Mouse (Mus musculus): ENCODE data around the gene Usp7. TPM values are rescaled to one million over a fixed set of nuclear protein-coding genes. Genes with fewer than 3 reads are reported as not detected.
"Not testable (repeated sequence)": the region's sequence is repeated elsewhere in the genome, so short reads cannot be mapped to it uniquely, and the experiment has no call there.

Usp7 gene
- polyA plus RNA-seq, 2 experiments, result 35.5 to 57.5 TPM

DNA sequence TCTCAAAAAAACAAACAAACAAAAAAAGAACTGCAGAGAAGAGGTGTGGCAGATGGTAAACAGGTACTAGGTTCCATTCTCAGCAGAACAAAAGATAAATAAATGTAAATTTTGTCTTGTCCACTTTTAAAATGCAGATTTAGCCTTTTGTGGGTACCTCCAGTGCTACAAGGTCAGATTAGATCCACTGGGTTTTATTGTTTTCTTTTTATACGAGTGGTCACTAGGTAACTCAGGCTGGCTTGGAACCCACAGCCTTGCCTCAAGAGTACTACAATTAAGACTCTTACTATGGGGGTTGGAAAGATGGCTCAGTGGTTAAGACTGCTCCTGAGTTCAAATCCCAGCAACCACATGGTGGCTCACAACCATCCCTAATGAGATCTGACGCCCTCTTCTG, 33.9 kb downstream of the Usp7 start:
- Histone ChIP-seq H3K9ac (replicated peaks) (no peak overlapping the region), H3K4me2 (ENCODE audit: low read depth) (no peak overlapping the region), H3K4me3 (ENCODE audit: insufficient read depth in 1 of 2, low read depth in 2 of 2, low read length in 2 of 2) (no peak overlapping the region), H3K27me3 (ENCODE audit: control insufficient read depth, insufficient read depth, low read length) (no peaks in the 10 kb centered on the region), H3K27ac (no peak overlapping the region; the same call in 1 of the 2 replicates), H3K36me3 (replicated peaks; ENCODE audit: control insufficient read depth, insufficient read depth, low read depth) (no peaks in the 10 kb centered on the region), H3K4me1 (replicated peaks; ENCODE audit: control insufficient read depth in 2 of 2, insufficient read depth in 2 of 2, low read length in 1 of 2) (peaks cover 31 to 46% of the 10 kb centered on the region in 2 experiments), H3K9me3 (ENCODE audit: control insufficient read depth, low read length) (no peaks in the 10 kb centered on the region)
- 79% methylated on average over 2 of the region's 2 CpGs for WGBS (ENCODE audit: insufficient replicate concordance)
- DNase-seq (ENCODE audit: low read depth in 3 of 3, low spot score in 3 of 3), result no peak
- no peak for ATAC-seq (ENCODE audit: insufficient read depth)
- TF ChIP-seq EP300 (IDR thresholded peaks at IDR 0.05; ENCODE audit: low read depth), result no peak
- peak; percentile 27; the same call in 1 of the 2 replicates for TF ChIP-seq CTCF (IDR thresholded peaks at IDR 0.05; ENCODE audit: low read depth)

DNA sequence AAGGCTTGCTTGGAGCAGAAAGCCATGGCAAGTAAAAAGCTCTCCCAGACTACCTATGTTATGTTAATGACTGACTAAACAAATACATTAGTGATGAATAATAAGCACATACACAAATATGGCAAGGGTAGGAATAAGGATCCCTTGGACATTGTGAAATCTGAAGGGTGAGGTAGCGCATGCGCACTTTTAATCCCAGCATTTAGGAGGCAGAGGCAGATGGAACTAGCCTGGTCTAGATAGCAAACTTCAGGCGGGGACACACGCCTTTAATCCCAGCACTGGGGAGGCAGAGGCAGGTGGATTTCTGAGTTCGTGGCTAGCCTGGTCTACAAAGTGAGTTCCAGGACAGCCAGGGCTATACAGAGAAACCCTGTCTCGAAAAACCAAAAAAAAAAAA, 34.5 kb downstream of the Usp7 start:
- not testable (repeated sequence) for DNase-seq (ENCODE audit: low read depth in 3 of 3, low spot score in 3 of 3); H3K36me3 ChIP-seq (replicated peaks; ENCODE audit: control insufficient read depth, insufficient read depth, low read depth); H3K9ac ChIP-seq (replicated peaks); H3K4me2 ChIP-seq (ENCODE audit: low read depth); H3K9me3 ChIP-seq (ENCODE audit: control insufficient read depth, low read length); ATAC-seq (ENCODE audit: insufficient read depth); H3K27ac ChIP-seq; H3K27me3 ChIP-seq (ENCODE audit: control insufficient read depth, insufficient read depth, low read length); H3K4me3 ChIP-seq (ENCODE audit: insufficient read depth in 1 of 2, low read depth in 2 of 2, low read length in 2 of 2)
- peaks cover 35 to 46% of the 10 kb centered on the region in 2 experiments for H3K4me1 ChIP-seq (replicated peaks; ENCODE audit: control insufficient read depth in 2 of 2, insufficient read depth in 2 of 2, low read length in 1 of 2)
- 78% methylated on average over 5 of the region's 6 CpGs for WGBS (ENCODE audit: insufficient replicate concordance)

DNA sequence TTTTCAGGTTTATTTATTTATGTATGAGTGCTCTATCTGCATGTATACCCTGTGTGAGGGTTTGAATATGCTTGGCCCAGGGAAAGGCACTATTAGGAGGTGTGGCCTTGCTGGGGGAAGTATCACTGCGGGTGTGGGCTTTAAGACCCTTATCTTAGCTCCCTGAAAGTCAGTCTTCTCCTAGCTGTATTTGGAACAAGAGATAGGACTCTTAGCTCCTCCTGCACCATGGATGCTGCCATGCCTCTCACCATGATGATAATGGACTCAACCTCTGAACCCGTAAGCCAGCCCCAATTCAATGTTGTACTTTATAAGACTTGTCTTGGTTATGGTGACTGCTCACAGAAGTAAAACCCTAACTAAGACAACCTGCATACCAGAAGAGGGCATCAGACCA, 39.8 kb downstream of the Usp7 start:
- Histone ChIP-seq H3K4me2 (ENCODE audit: low read depth) (peak overlapping the region; percentile 63), H3K36me3 (replicated peaks; ENCODE audit: control insufficient read depth, insufficient read depth, low read depth) (no peaks in the 10 kb centered on the region), H3K9ac (replicated peaks) (peak overlapping the region; percentile 60), H3K4me3 (ENCODE audit: insufficient read depth in 1 of 2, low read depth in 2 of 2, low read length in 2 of 2) (peak overlapping the region in 1 of 2 experiments; percentile 11; a peak in 2 of 4 replicates), H3K27ac (peak overlapping the region; percentile 97), H3K9me3 (ENCODE audit: control insufficient read depth, low read length) (no peaks in the 10 kb centered on the region), H3K4me1 (replicated peaks; ENCODE audit: control insufficient read depth in 2 of 2, insufficient read depth in 2 of 2, low read length in 1 of 2) (peaks cover 56 to 60% of the 10 kb centered on the region in 2 experiments), H3K27me3 (ENCODE audit: control insufficient read depth, insufficient read depth, low read length) (no peaks in the 10 kb centered on the region)
- DNase-seq (ENCODE audit: low read depth in 3 of 3, low spot score in 3 of 3) (peak in 2 of 3 experiments; percentile 66 to 72), ATAC-seq (ENCODE audit: insufficient read depth) (peak; percentile 89)
- 0 out of 2 replicates have a peak, but pooled peaks have one; percentile 9 for TF ChIP-seq CTCF (IDR thresholded peaks at IDR 0.05; ENCODE audit: low read depth)
- TF ChIP-seq EP300 (IDR thresholded peaks at IDR 0.05; ENCODE audit: low read depth), result peak; percentile 76
- WGBS (ENCODE audit: insufficient replicate concordance), result 9% methylated on average over 2 of the region's 2 CpGs

DNA sequence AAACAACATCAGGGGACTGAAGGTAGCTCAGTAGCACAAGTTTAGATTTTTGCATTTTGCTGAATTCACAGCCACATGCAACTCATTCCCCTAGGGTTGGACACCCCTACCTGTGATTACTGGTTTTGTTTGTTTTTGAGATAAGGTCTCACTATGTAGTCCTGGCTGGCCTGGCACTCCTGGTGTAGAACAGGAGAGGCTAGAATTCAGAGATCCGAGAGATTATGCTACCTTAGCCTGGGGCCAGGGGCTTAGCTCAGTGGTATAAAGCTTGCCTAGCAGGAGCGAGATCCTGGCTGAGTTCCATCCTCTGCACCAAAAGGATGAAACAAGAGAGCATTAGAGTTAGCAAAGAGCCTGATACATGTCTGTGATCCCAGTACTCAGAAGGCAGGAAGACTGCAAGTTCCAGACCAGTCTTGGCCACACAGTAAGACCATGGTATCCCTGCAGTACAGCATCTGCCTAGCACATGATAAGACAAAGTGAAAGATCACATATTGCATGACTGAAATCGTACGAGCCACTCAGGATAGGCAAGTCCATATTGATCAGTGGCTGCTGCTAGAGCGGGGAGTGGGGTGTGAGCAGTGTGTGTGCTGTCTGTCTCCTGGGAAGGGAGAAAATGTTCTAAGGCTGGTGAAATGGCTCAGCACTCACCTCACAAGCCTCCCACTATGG, 40.4 kb downstream of the Usp7 start:
- ATAC-seq (ENCODE audit: insufficient read depth), result peak; percentile 90
- DNase-seq (ENCODE audit: low read depth in 3 of 3, low spot score in 3 of 3), result peak in 2 of 3 experiments; percentile 64 to 70
- H3K27me3 ChIP-seq (ENCODE audit: control insufficient read depth, insufficient read depth, low read length), result no peaks in the 10 kb centered on the region
- peak overlapping the region; percentile 60 for H3K9ac ChIP-seq (replicated peaks)
- peak overlapping the region; percentile 4 to 6; a peak in 3 of 4 replicates for H3K4me3 ChIP-seq (ENCODE audit: insufficient read depth in 1 of 2, low read depth in 2 of 2, low read length in 2 of 2)
- peak overlapping the region; percentile 63 for H3K4me2 ChIP-seq (ENCODE audit: low read depth)
- no peaks in the 10 kb centered on the region for H3K9me3 ChIP-seq (ENCODE audit: control insufficient read depth, low read length)
- peak overlapping the region; percentile 97 for H3K27ac ChIP-seq
- H3K4me1 ChIP-seq (replicated peaks; ENCODE audit: control insufficient read depth in 2 of 2, insufficient read depth in 2 of 2, low read length in 1 of 2), result peaks cover 61 to 66% of the 10 kb centered on the region in 2 experiments
- no peaks in the 10 kb centered on the region for H3K36me3 ChIP-seq (replicated peaks; ENCODE audit: control insufficient read depth, insufficient read depth, low read depth)
- TF ChIP-seq EP300 (IDR thresholded peaks at IDR 0.05; ENCODE audit: low read depth), result peak; percentile 87
- TF ChIP-seq CTCF (IDR thresholded peaks at IDR 0.05; ENCODE audit: low read depth), result no peak
- 21% methylated on average over 5 of the region's 5 CpGs for WGBS (ENCODE audit: insufficient replicate concordance)

DNA sequence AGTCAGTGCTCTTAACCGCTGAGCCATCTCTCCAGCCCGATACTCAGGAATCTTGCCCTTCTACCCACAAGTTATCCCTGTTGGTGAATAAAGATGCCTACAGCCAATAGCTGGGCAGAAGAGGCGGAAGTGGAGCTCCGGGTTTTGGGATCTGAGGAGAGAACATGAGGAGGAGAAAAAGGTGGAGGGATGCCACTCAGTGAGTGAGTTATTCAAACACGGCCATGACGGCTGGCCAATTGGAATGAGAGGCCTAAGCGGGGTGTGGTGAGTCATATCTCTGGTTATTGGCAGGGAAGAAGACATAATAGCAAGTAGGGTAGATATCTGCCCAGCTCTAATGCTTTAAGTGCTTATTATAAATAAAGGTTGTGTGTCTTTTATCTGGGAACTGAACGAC, 43.2 kb downstream of the Usp7 start:
- Histone ChIP-seq H3K27ac (peak overlapping the region; percentile 66), H3K36me3 (replicated peaks; ENCODE audit: control insufficient read depth, insufficient read depth, low read depth) (no peaks in the 10 kb centered on the region), H3K27me3 (ENCODE audit: control insufficient read depth, insufficient read depth, low read length) (no peaks in the 10 kb centered on the region), H3K4me3 (ENCODE audit: insufficient read depth in 1 of 2, low read depth in 2 of 2, low read length in 2 of 2) (no peak overlapping the region), H3K9me3 (ENCODE audit: control insufficient read depth, low read length) (no peaks in the 10 kb centered on the region), H3K4me2 (ENCODE audit: low read depth) (peak overlapping the region; percentile 22), H3K4me1 (replicated peaks; ENCODE audit: control insufficient read depth in 2 of 2, insufficient read depth in 2 of 2, low read length in 1 of 2) (peaks cover 85 to 86% of the 10 kb centered on the region in 2 experiments), H3K9ac (replicated peaks) (0 out of 2 replicates have a peak overlapping the region, but pooled peaks have one; percentile 13)
- 77% methylated on average over 8 of the region's 8 CpGs for WGBS (ENCODE audit: insufficient replicate concordance)
- no peak for DNase-seq (ENCODE audit: low read depth in 3 of 3, low spot score in 3 of 3)
- TF ChIP-seq EP300 (IDR thresholded peaks at IDR 0.05; ENCODE audit: low read depth) (no peak), CTCF (IDR thresholded peaks at IDR 0.05; ENCODE audit: low read depth) (0 out of 2 replicates have a peak, but pooled peaks have one; percentile 0)
- no peak for ATAC-seq (ENCODE audit: insufficient read depth)

All from liver, embryonic 14.5 days (tissue).